Mouse (Mus musculus): ENCODE measurements around the gene Eid2. TPM values are rescaled to one million over a fixed set of nuclear protein-coding genes. Genes with fewer than 3 reads are reported as not detected.

Gene Eid2
- polyA plus RNA-seq, 1 experiment from 2014 or later = 3.8 TPM

GRCm38 (mm10) chr7:28262861-28263260, 4.8 kb upstream of the Eid2 start:
- Histone ChIP-seq H3K4me1 (replicated peaks; ENCODE audit: control insufficient read depth, insufficient read depth, low read length) (no peaks in the 10 kb centered on the region), H3K9me3 (ENCODE audit: control insufficient read depth, low read length) (no peaks in the 10 kb centered on the region), H3K9ac (replicated peaks; ENCODE audit: low read depth, low read length) (no peak overlapping the region), H3K27me3 (replicated peaks; ENCODE audit: control insufficient read depth, insufficient read depth, low read length) (no peaks in the 10 kb centered on the region), H3K4me2 (ENCODE audit: low read length) (no peak overlapping the region), H3K27ac (ENCODE audit: low read length) (no peak overlapping the region), H3K36me3 (ENCODE audit: control insufficient read depth, insufficient read depth) (no peaks in the 10 kb centered on the region), H3K4me3 (replicated peaks; ENCODE audit: low read length) (no peak overlapping the region)
- 32% methylated on average over 5 of the region's 5 CpGs for WGBS
- ATAC-seq = no peak

- Histone ChIP-seq H3K27ac (ENCODE audit: low read length) (no peak overlapping the region), H3K36me3 (ENCODE audit: control insufficient read depth, insufficient read depth) (no peaks in the 10 kb centered on the region), H3K9me3 (ENCODE audit: control insufficient read depth, low read length) (no peaks in the 10 kb centered on the region), H3K4me2 (ENCODE audit: low read length) (no peak overlapping the region), H3K27me3 (replicated peaks; ENCODE audit: control insufficient read depth, insufficient read depth, low read length) (no peaks in the 10 kb centered on the region), H3K4me1 (replicated peaks; ENCODE audit: control insufficient read depth, insufficient read depth, low read length) (peaks cover 3% of the 10 kb centered on the region), H3K9ac (replicated peaks; ENCODE audit: low read depth, low read length) (no peak overlapping the region), H3K4me3 (replicated peaks; ENCODE audit: low read length) (no peak overlapping the region)
- 4% methylated on average over 15 of the region's 15 CpGs for WGBS
- no peak for ATAC-seq
Observed at GRCm38 (mm10) chr7:28263786-28264185, 3.9 kb upstream of the Eid2 start.

DNA sequence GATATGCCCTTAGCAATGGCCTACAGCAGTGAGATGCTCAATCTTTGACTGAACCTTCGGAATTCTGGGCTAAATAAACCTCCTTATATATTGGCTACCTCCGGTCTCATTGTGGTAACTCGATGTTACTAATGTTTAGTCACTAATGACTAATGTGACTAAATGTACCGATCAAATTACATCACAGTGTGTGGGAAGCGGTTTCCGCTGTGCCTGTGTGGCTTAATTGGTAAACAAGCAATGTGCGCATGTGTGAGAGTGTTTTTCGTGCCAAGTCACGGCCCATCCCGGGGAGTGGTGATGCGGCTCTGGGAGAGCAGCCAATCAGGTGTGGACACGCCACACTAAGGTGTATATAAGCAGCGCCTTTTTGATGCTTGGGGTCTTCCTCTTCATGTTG, 2.3 kb upstream of the Eid2 start:
- H3K4me3 ChIP-seq (replicated peaks; ENCODE audit: low read length) = no peak overlapping the region
- 0 out of 2 replicates have a peak, but pooled peaks cover 2% of the 10 kb centered on the region for H3K36me3 ChIP-seq (ENCODE audit: control insufficient read depth, insufficient read depth)
- peaks cover 11% of the 10 kb centered on the region for H3K4me1 ChIP-seq (replicated peaks; ENCODE audit: control insufficient read depth, insufficient read depth, low read length)
- H3K9me3 ChIP-seq (ENCODE audit: control insufficient read depth, low read length) = no peaks in the 10 kb centered on the region; the same call in 1 of the 2 replicates
- no peak for ATAC-seq
- 85% methylated on average over 13 of the region's 13 CpGs for WGBS
- no peaks in the 10 kb centered on the region for H3K27me3 ChIP-seq (replicated peaks; ENCODE audit: control insufficient read depth, insufficient read depth, low read length)
- H3K4me2 ChIP-seq (ENCODE audit: low read length) = no peak overlapping the region
- H3K27ac ChIP-seq (ENCODE audit: low read length) = no peak overlapping the region
- no peak overlapping the region for H3K9ac ChIP-seq (replicated peaks; ENCODE audit: low read depth, low read length)

DNA sequence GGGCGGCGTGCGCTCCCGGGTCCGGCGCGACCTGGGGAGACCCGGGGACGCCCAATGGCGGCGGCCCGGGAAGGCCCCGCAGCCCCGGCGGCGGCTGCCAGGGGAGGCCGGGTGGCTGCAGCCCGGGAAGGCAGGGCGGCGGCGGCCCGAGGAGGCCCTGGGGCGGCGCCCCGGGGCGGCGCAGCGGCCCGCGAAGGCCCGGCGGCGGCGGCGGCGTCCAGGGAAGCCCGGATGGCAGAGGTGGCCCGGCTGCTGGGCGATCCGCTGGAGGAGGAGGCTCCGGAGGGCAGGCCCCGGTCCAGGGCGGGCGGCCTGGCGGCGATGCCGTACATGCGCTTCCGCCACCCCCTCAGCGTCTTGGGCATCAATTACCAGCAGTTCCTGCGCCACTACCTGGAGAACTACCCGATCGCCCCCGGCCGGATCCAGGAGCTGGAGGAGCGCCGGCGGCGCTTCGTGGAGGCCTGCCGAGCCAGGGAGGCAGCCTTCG, 406 bp downstream of the Eid2 start:
- peak; percentile 81 for ATAC-seq

DNA sequence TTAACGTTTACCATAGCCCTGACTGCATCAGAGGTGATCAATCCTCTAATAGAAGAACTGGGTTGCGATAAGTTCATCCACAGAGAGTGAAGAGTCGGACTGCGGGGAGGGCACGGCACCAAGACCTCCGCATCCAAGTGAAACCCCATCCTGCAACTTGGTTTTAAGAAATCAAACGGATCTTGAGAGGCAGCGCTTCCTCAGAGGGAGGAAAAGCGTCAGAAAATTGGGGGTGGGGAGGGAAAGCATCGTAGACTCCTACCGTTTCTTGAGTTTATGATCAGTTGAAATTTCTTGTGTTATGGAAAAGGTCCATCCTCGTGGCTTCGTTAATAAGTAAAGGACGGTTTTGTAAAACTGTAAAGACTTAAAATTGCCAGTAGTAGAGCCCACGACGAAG, 895 bp downstream of the Eid2 start:
- no peaks in the 10 kb centered on the region for H3K27me3 ChIP-seq (replicated peaks; ENCODE audit: control insufficient read depth, insufficient read depth, low read length)
- WGBS = 32% methylated on average over 16 of the region's 16 CpGs
- peak overlapping the region; percentile 66 for H3K4me2 ChIP-seq (ENCODE audit: low read length)
- peaks cover 9% of the 10 kb centered on the region; the same call in 1 of the 2 replicates for H3K36me3 ChIP-seq (ENCODE audit: control insufficient read depth, insufficient read depth)
- H3K9me3 ChIP-seq (ENCODE audit: control insufficient read depth, low read length) = no peaks in the 10 kb centered on the region; the same call in 1 of the 2 replicates
- no peak for ATAC-seq
- peak overlapping the region; percentile 97 for H3K9ac ChIP-seq (replicated peaks; ENCODE audit: low read depth, low read length)
- H3K4me3 ChIP-seq (replicated peaks; ENCODE audit: low read length) = peak overlapping the region; percentile 86
- peaks cover 11% of the 10 kb centered on the region for H3K4me1 ChIP-seq (replicated peaks; ENCODE audit: control insufficient read depth, insufficient read depth, low read length)
- peak overlapping the region; percentile 83 for H3K27ac ChIP-seq (ENCODE audit: low read length)

More for the DNA sequence above, 406 bp downstream of the Eid2 start:
- under 1% methylated on average over 57 of the region's 62 CpGs for WGBS
- Histone ChIP-seq H3K4me3 (replicated peaks; ENCODE audit: low read length) (peak overlapping the region; percentile 86), H3K4me1 (replicated peaks; ENCODE audit: control insufficient read depth, insufficient read depth, low read length) (peaks cover 11% of the 10 kb centered on the region), H3K4me2 (ENCODE audit: low read length) (peak overlapping the region; percentile 66), H3K36me3 (ENCODE audit: control insufficient read depth, insufficient read depth) (peaks cover 9% of the 10 kb centered on the region; the same call in 1 of the 2 replicates), H3K9me3 (ENCODE audit: control insufficient read depth, low read length) (no peaks in the 10 kb centered on the region; the same call in 1 of the 2 replicates), H3K27ac (ENCODE audit: low read length) (peak overlapping the region; percentile 83), H3K9ac (replicated peaks; ENCODE audit: low read depth, low read length) (peak overlapping the region; percentile 97), H3K27me3 (replicated peaks; ENCODE audit: control insufficient read depth, insufficient read depth, low read length) (no peaks in the 10 kb centered on the region)

DNA sequence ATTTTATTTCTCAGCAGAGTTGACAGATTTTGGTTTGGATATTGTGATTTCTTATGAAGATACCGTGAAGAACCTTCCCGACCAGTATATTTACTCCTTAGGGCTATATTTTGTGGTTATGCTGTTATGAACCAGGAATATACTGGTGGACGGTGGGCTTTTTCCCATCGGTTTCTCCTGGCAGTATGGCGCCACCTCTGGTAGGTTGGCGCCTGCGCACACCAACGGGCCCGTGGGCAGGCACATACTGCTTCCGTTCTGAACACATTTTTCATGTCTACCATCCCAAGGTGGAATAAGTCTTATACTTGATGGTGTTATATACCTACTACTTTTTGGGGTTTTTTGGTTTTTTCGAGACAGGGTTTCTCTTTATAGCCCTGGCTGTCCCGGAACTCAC, 1.7 kb downstream of the Eid2 start:
- Histone ChIP-seq H3K27me3 (replicated peaks; ENCODE audit: control insufficient read depth, insufficient read depth, low read length) (no peaks in the 10 kb centered on the region), H3K4me2 (ENCODE audit: low read length) (peak overlapping the region; percentile 19; the same call in 1 of the 2 replicates), H3K9me3 (ENCODE audit: control insufficient read depth, low read length) (no peaks in the 10 kb centered on the region; the same call in 1 of the 2 replicates), H3K9ac (replicated peaks; ENCODE audit: low read depth, low read length) (no peak overlapping the region), H3K4me3 (replicated peaks; ENCODE audit: low read length) (no peak overlapping the region), H3K36me3 (ENCODE audit: control insufficient read depth, insufficient read depth) (peaks cover 9% of the 10 kb centered on the region; the same call in 1 of the 2 replicates), H3K4me1 (replicated peaks; ENCODE audit: control insufficient read depth, insufficient read depth, low read length) (peaks cover 11% of the 10 kb centered on the region), H3K27ac (ENCODE audit: low read length) (no peak overlapping the region)
- 95% methylated on average over 12 of the region's 12 CpGs for WGBS
- ATAC-seq = no peak

- Histone ChIP-seq H3K4me2 (ENCODE audit: low read length) (no peak overlapping the region), H3K4me3 (replicated peaks; ENCODE audit: low read length) (no peak overlapping the region), H3K9me3 (ENCODE audit: control insufficient read depth, low read length) (no peaks in the 10 kb centered on the region; the same call in 1 of the 2 replicates), H3K9ac (replicated peaks; ENCODE audit: low read depth, low read length) (no peak overlapping the region), H3K27me3 (replicated peaks; ENCODE audit: control insufficient read depth, insufficient read depth, low read length) (no peaks in the 10 kb centered on the region), H3K27ac (ENCODE audit: low read length) (no peak overlapping the region), H3K4me1 (replicated peaks; ENCODE audit: control insufficient read depth, insufficient read depth, low read length) (peaks cover 11% of the 10 kb centered on the region), H3K36me3 (ENCODE audit: control insufficient read depth, insufficient read depth) (peaks cover 9% of the 10 kb centered on the region; the same call in 1 of the 2 replicates)
- WGBS = 75% methylated on average over 3 of the region's 3 CpGs
- no peak for ATAC-seq
Observed at GRCm38 (mm10) chr7:28271761-28272160, 4.1 kb downstream of the Eid2 start.

DNA sequence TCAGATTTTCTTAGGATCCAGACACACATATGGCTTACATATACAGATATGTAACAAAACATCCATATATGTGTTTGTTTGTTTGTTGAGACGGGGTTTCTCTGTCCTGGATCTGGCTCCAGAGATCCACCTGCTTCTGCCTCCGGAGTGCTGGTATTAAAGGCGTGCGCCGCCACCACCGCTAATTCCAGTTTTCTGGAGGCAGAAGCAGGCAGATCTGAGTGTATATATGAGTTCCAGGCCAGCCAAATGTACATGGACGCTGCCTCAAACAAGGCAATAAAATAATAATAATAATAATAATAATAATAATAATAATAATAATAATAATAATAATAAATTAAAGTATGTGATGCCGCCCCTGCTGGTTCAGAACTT, 9.5 kb downstream of the Eid2 start:
- H3K36me3 ChIP-seq (ENCODE audit: control insufficient read depth, insufficient read depth) = peaks cover 3% of the 10 kb centered on the region; the same call in 1 of the 2 replicates
- peaks cover 17% of the 10 kb centered on the region for H3K4me1 ChIP-seq (replicated peaks; ENCODE audit: control insufficient read depth, insufficient read depth, low read length)
- ATAC-seq = no peak; the same call in 1 of the 2 replicates
- 56% methylated on average over 8 of the region's 8 CpGs for WGBS
- H3K9me3 ChIP-seq (ENCODE audit: control insufficient read depth, low read length) = no peaks in the 10 kb centered on the region
- no peaks in the 10 kb centered on the region for H3K27me3 ChIP-seq (replicated peaks; ENCODE audit: control insufficient read depth, insufficient read depth, low read length)
- no peak overlapping the region for H3K9ac ChIP-seq (replicated peaks; ENCODE audit: low read depth, low read length)
- H3K27ac ChIP-seq (ENCODE audit: low read length) = no peak overlapping the region
- no peak overlapping the region; the same call in 1 of the 2 replicates for H3K4me3 ChIP-seq (replicated peaks; ENCODE audit: low read length)
- H3K4me2 ChIP-seq (ENCODE audit: low read length) = no peak overlapping the region

GRCm38 (mm10) chr7:28277615-28278278, 10.1 kb downstream of the Eid2 start, which contains the start of gene Eid2b:
TSS of gene Eid2b (plus strand) at chr7:28277739.
- H3K9ac ChIP-seq (replicated peaks; ENCODE audit: low read depth, low read length) = peak within 1 kb of the TSS; percentile 99
- ATAC-seq = peak; percentile 73
- peak within 1 kb of the TSS; percentile 62 for H3K4me2 ChIP-seq (ENCODE audit: low read length)
- 4% methylated on average over 68 of the region's 68 CpGs for WGBS
- H3K4me3 ChIP-seq (replicated peaks; ENCODE audit: low read length) = peak within 1 kb of the TSS; percentile 74
- H3K4me1 ChIP-seq (replicated peaks; ENCODE audit: control insufficient read depth, insufficient read depth, low read length) = peaks cover 17% of the 10 kb centered on the region
- no peaks in the 10 kb centered on the region for H3K36me3 ChIP-seq (ENCODE audit: control insufficient read depth, insufficient read depth)
- H3K27me3 ChIP-seq (replicated peaks; ENCODE audit: control insufficient read depth, insufficient read depth, low read length) = no peaks in the 10 kb centered on the region
- peak within 1 kb of the TSS; percentile 78 for H3K27ac ChIP-seq (ENCODE audit: low read length)
- no peaks in the 10 kb centered on the region for H3K9me3 ChIP-seq (ENCODE audit: control insufficient read depth, low read length)
